Mouse (Mus musculus) forebrain, embryonic 12.5 days (tissue): ENCODE data around the gene Sfrp5. TPM values are rescaled to one million over a fixed set of nuclear protein-coding genes. Genes with fewer than 3 reads are reported as not detected.

Source experiments
- ATAC-seq: fragments of 200-750 bp; cut with Nextera tagmentation; 2 replicates; pipeline ENCODE4 v1.8.0; 2017; ENCODE audit warnings: moderate TSS enrichment; ENCODE audit not compliant: low FRiP score
- H3K27ac ChIP-seq: fragments of 300-500 bp; sonication (generic); 2 replicates; pipeline ENCODE4 v1.5.1; 2016; ENCODE audit warnings: mild to moderate bottlenecking
- H3K27me3 ChIP-seq: fragments of 300-500 bp; sonication (generic); 2 replicates; pipeline ENCODE4 v1.6.1; 2016; ENCODE audit warnings: mild to moderate bottlenecking
- H3K36me3 ChIP-seq: fragments of 300-500 bp; sonication (generic); replicated peaks from 2 replicates; pipeline ENCODE4 v1.6.1; 2016; ENCODE audit warnings: mild to moderate bottlenecking
- H3K4me1 ChIP-seq: fragments of 300-500 bp; sonication (generic); 2 replicates; pipeline ENCODE4 v1.6.1; 2016
- H3K4me2 ChIP-seq: fragments of 300-500 bp; sonication (generic); 2 replicates; pipeline ENCODE4 v1.6.1; 2016; ENCODE audit warnings: mild to moderate bottlenecking, moderate library complexity
- H3K4me3 ChIP-seq: fragments of 300-500 bp; sonication (generic); replicated peaks from 2 replicates; pipeline ENCODE4 v1.5.1; 2016; ENCODE audit warnings: mild to moderate bottlenecking
- H3K9ac ChIP-seq: fragments of 300-500 bp; sonication (generic); 2 replicates; pipeline ENCODE4 v1.6.1; 2016; ENCODE audit warnings: mild to moderate bottlenecking
- H3K9me3 ChIP-seq: fragments of 300-500 bp; sonication (generic); 2 replicates; pipeline ENCODE4 v1.6.1; 2016
- WGBS: fragments of 180-500 bp; shearing (Covaris S2); methylation state at CpG from one replicate; pipeline ENCODE4 v1.1.7; 2016; 5-methylcytosine and 5-hydroxymethylcytosine counted together
- polyA plus RNA-seq: library from polyadenylated mRNA; unstranded; fragments of >200 nt; fragmentation: Nextera tagmentation; extraction: Ambion mirVana; gene quantifications from 2 replicates; pipeline ENCODE4 v1.2.1, GENCODE M21; 2016

Sfrp5 gene
- polyA plus RNA-seq, 1 experiment from 2014 or later, result 0.13 TPM

DNA sequence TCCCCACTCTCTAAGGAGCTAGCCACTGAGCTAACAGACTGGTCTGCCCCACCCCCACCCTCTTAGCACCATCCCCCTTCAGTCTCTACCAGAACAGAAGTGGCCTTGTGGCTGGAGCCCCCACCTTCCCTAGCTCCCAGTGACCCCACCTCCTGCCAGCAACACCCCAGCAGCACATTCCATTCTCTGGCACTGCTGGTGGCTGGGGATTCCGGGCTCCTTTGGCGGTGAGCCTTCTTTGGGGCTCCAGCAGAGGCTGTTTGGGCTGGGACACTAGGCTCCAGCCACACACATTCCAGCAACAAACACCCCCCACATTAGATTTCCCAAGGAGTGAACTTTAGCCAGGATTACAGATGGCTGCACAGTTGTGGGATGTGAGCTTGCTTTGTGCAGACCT lies 8.7 kb downstream of the Sfrp5 start:
- H3K4me2 ChIP-seq, result no peak overlapping the region
- no peaks in the 10 kb centered on the region for H3K4me1 ChIP-seq
- WGBS, result 30% methylated on average over 2 of the region's 2 CpGs
- peaks cover 32% of the 10 kb centered on the region for H3K36me3 ChIP-seq
- no peak overlapping the region for H3K27ac ChIP-seq
- H3K27me3 ChIP-seq, result peaks cover 4% of the 10 kb centered on the region
- H3K9me3 ChIP-seq, result no peaks in the 10 kb centered on the region
- H3K4me3 ChIP-seq, result no peak overlapping the region
- no peak overlapping the region for H3K9ac ChIP-seq
- ATAC-seq, result no peak

DNA sequence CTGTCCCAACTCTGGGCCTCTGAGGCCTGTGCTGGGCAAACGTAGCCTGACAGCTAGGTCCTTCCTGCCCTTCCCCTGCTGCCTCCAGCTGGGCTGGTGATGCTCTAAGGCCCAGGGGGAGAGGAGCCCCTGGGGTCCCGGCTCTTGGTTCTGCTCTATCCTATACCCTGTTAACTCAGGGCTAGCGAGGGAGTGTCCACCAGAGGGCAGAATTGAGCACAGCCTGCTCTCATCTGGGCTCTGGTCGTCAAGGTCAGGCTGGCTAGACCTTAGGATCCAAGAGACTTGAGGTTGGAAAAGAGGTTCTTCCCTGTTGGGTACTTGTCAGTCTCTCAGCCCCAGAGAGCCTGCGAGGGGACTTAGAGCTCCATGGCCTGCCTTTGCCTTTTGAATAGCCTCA lies 11.6 kb downstream of the Sfrp5 start:
- Histone ChIP-seq H3K9ac (no peak overlapping the region), H3K4me3 (no peak overlapping the region), H3K36me3 (peaks cover 43% of the 10 kb centered on the region), H3K27ac (no peak overlapping the region), H3K4me1 (no peaks in the 10 kb centered on the region), H3K4me2 (no peak overlapping the region), H3K9me3 (no peaks in the 10 kb centered on the region), H3K27me3 (no peaks in the 10 kb centered on the region)
- 23% methylated on average over 5 of the region's 5 CpGs for WGBS
- peak; percentile 58; the same call in 1 of the 2 replicates for ATAC-seq

DNA sequence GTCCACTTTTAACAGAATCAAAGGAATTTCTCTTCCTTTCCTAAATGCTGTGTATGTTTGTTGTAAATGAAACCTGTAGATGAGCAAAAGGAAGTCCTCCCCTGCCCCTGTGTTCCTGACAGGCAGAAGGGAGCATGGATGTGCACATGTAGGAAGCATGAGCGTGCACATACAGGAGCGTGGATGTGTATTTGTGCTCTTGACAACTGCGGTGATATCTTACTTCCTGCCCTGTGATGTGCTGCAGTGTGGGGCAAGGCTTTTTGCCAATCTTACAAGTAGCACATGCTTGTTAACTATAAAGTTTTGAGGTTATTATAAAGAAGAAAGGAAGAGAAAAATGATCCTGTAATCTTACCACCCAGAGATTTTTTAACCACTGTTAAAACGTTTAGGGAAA lies 12.3 kb downstream of the Sfrp5 start:
- Histone ChIP-seq H3K9me3 (no peaks in the 10 kb centered on the region), H3K27ac (no peak overlapping the region), H3K4me2 (no peak overlapping the region), H3K9ac (no peak overlapping the region), H3K36me3 (peaks cover 51% of the 10 kb centered on the region), H3K4me3 (no peak overlapping the region), H3K27me3 (no peaks in the 10 kb centered on the region), H3K4me1 (no peaks in the 10 kb centered on the region)
- no peak for ATAC-seq
- 88% methylated on average over 4 of the region's 4 CpGs for WGBS

DNA sequence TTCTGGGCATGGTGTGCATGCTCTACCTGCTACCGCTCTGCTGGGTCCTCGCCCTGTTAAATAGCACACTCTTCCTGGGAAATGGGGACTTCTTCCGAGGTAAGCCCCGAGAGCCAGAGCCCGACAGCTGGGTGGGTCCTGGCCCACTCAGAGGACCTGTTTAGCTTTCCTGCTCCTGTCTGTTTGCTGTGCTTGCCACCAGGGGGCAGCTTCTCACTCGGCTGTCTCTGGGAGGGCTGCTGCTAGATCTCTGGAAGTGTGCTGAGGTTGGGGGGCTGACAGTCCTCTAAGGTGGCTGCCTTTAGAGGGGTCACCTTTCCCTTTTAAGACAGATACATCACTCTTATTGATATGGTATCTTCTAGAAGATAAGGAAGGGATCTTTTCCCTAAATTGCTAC lies 19.4 kb downstream of the Sfrp5 start:
- Histone ChIP-seq H3K9me3 (no peaks in the 10 kb centered on the region), H3K36me3 (peaks cover 61% of the 10 kb centered on the region), H3K27me3 (no peaks in the 10 kb centered on the region), H3K4me2 (no peak overlapping the region), H3K4me1 (no peaks in the 10 kb centered on the region), H3K4me3 (no peak overlapping the region), H3K27ac (no peak overlapping the region), H3K9ac (no peak overlapping the region)
- WGBS, result 66% methylated on average over 6 of the region's 6 CpGs
- no peak for ATAC-seq

DNA sequence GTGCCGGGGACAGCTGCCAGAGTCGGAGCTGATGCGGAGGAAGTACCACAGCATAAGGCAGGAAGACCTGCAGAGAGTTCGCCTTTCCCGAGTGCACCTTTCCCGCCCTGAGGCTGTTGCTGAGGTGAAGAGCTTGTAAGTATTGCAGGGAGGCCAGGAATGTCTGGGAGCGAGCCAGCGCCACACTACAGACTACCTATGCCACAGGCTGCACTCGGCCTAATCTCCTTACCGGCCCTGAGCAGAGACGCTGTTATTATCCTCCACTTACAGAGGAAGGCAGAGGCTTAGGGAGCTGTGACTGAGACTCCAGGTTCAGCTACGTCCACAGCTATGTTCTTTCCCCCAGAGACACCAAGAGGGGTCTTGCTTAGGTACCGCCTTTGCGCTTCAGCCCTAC lies 22.7 kb downstream of the Sfrp5 start:
- Histone ChIP-seq H3K4me3 (no peak overlapping the region), H3K27me3 (no peaks in the 10 kb centered on the region), H3K36me3 (peaks cover 44% of the 10 kb centered on the region), H3K9ac (no peak overlapping the region), H3K4me1 (no peaks in the 10 kb centered on the region), H3K27ac (no peak overlapping the region), H3K4me2 (no peak overlapping the region), H3K9me3 (no peaks in the 10 kb centered on the region)
- WGBS, result 92% methylated on average over 14 of the region's 14 CpGs
- no peak for ATAC-seq

DNA sequence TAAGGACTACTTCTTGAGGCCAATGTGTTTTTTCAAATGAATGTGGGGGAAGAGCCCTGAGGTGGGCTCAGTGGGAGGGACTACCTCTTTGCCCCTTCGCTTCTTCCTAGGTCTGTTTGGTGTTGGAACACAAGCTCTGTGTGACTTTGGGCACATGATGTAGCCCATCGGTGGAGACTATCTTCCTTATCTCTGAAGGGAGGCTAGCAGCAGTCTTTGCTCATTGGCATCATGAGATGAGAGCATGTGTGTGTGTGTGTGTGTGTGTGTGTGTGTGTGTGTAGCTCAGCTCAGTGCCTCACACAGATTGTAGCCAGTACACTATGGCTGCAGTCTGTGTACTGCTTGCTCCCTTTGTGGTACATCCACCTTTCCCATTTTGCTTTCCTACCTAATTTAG lies 24.6 kb downstream of the Sfrp5 start:
- WGBS, result 83% methylated on average over 2 of the region's 2 CpGs
- Histone ChIP-seq H3K9me3 (no peaks in the 10 kb centered on the region), H3K9ac (no peak overlapping the region), H3K4me1 (no peaks in the 10 kb centered on the region), H3K27ac (no peak overlapping the region), H3K36me3 (peaks cover 25% of the 10 kb centered on the region), H3K4me2 (no peak overlapping the region), H3K27me3 (no peaks in the 10 kb centered on the region), H3K4me3 (no peak overlapping the region)
- no peak for ATAC-seq

DNA sequence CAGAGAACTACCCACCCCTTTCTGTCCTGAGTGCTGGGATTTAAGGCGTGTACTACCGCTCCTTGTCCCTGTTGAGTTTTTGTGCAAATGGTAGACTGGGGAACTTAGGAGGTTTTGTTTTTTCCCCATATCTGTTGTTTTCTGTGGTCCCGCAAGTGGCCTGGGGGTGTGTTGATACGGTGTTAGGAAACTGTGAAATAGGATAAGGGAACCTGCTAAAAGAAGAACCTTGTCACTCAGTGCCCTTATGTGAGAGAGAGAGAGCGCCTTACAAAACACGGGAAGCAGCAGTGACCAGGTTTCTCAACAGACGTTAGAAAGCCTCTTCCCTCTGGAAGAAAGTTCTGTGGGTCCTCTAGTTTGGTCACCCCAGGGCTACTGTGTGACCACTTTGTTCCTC lies 25.2 kb downstream of the Sfrp5 start:
- Histone ChIP-seq H3K4me1 (peaks cover 2% of the 10 kb centered on the region; the same call in 1 of the 2 replicates), H3K36me3 (peaks cover 25% of the 10 kb centered on the region), H3K9me3 (no peaks in the 10 kb centered on the region), H3K27ac (no peak overlapping the region), H3K4me2 (no peak overlapping the region), H3K27me3 (no peaks in the 10 kb centered on the region), H3K9ac (no peak overlapping the region), H3K4me3 (no peak overlapping the region)
- ATAC-seq, result no peak
- WGBS, result 85% methylated on average over 7 of the region's 7 CpGs

DNA sequence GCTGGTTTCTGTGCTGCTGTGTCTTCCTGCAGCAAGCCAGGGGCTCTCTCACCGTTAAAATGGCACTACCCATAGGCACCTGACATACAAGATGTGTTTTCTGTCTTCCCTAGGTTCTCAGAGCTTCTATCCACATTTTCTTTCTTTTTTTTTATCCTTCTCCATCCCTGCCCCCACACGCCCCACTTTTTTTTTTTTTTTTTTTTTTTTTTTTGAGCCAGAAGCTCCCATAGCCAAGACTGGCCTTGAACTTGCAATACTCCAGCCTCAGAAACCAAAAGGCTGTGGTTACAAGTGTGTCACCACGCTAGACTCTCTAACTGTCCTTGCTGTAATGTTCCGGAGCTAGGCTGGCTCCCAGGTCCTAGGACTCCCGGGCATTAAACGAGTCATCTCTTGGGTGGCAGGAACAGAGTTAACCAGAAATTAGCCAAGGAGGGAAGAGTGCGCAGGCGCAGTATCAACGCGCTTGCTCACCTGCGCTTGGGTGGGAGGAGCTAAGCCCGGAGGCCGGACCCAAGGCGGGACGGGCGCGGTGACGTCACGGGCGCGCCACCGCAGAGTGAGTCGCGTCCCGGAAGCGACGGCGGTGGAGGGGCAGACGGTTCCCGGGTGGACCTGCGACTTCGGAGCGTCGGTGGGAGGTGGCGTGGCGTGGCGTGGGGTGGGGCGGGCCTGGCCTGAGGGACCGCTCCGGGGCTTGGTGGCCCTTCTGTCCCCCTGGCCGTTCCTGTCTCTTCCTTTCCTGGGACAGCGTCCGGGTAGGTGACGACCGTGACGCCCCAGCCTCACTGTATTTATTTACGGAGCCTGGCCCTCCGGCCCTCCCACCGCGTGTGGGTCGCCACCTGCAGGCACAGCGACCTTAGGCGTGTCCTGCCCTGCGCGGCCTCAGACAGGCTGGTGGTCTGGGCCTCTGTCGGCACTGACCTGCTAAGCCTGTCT lies 31.8 kb downstream of the Sfrp5 start:
- peaks cover 13% of the 10 kb centered on the region for H3K4me1 ChIP-seq
- H3K27ac ChIP-seq, result peak overlapping the region; percentile 56
- H3K27me3 ChIP-seq, result peaks cover 27% of the 10 kb centered on the region
- peak overlapping the region; percentile 93 for H3K4me3 ChIP-seq
- no peaks in the 10 kb centered on the region for H3K36me3 ChIP-seq
- peak overlapping the region; percentile 89 for H3K4me2 ChIP-seq
- peak overlapping the region; percentile 84 for H3K9ac ChIP-seq
- 2% methylated on average over 54 of the region's 56 CpGs for WGBS
- H3K9me3 ChIP-seq, result no peaks in the 10 kb centered on the region
- ATAC-seq, result peak; percentile 94

DNA sequence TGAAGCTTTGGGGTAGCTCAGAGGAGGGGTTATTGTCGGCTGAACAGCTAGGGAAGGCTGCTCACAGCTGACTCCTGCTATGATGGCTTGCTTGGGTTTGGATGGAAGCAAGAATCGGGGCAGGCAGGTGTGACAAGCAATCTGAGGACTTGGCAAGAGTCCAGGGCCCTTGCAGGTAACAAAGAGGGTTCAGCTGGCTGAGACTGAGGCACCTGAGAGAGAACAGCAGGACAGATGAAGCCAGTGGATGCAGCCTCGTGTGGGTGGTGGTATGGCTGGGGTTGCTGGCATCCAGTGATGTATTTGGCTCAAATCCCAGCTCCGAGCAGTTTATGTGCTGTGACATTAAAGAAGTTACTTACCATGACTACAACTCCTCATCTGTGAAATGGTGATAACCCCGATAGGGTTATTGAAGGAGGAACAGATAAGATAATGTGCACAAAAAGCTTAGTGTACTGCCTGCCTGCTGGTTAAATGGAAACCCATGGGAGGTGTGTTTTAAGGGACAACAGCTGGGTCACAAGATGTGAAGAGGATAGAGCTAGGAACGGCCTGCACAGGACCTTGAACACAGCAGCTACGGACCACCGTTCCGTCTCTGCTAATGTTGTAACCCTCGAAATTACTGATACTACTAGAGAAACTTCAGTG lies 32.6 kb downstream of the Sfrp5 start:
- no peaks in the 10 kb centered on the region for H3K36me3 ChIP-seq
- no peak overlapping the region for H3K4me3 ChIP-seq
- H3K9ac ChIP-seq, result no peak overlapping the region
- peak overlapping the region; percentile 89; the same call in 1 of the 2 replicates for H3K4me2 ChIP-seq
- WGBS, result 80% methylated on average over 10 of the region's 10 CpGs
- peaks cover 29% of the 10 kb centered on the region for H3K27me3 ChIP-seq
- no peaks in the 10 kb centered on the region for H3K9me3 ChIP-seq
- peaks cover 13% of the 10 kb centered on the region for H3K4me1 ChIP-seq
- no peak for ATAC-seq
- H3K27ac ChIP-seq, result no peak overlapping the region

DNA sequence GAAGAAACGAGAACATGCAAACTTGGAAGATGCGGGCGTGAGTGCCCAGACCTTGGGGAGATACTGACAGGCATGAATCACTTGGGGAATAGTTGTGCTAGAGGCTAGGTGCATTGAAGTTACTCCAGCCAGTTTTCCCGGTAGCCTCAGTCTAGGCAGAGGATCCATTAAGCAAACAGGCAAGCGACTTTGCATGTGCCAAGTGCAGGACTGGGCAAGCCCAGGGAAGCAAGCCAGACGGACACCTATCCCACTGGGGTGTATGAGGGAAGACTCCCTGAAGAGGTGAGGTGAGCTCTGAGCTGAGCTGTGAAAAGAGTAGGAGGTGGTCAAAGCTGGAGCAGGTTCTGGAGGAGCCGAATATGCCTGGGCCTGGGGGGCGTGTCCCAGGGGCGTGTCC lies 34.6 kb downstream of the Sfrp5 start:
- no peak for ATAC-seq
- 68% methylated on average over 9 of the region's 9 CpGs for WGBS
- Histone ChIP-seq H3K4me2 (no peak overlapping the region), H3K36me3 (no peaks in the 10 kb centered on the region), H3K4me3 (no peak overlapping the region), H3K27ac (no peak overlapping the region), H3K27me3 (peaks cover 29% of the 10 kb centered on the region), H3K9ac (no peak overlapping the region), H3K4me1 (peaks cover 13% of the 10 kb centered on the region), H3K9me3 (no peaks in the 10 kb centered on the region)

DNA sequence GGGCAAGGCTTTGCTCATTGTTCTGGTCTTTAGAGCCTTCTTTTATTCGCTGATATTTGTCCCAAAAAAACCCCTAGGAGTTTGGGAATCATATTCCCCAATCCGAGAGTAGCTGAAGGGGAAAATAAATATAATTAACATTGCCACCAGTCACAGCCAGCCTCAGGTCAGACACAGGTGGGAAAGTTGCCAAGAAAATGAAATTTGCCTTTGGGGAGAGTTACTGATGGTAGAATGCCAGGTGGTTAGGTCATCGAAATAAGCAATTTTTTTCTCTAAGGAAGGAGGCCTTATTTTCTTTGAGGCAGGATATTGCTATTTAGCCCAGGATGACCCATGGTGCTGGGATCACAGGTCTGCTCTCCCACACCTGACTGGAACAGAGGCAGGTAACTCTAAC lies 35.3 kb downstream of the Sfrp5 start:
- WGBS, result 54% methylated on average over 3 of the region's 3 CpGs

DNA sequence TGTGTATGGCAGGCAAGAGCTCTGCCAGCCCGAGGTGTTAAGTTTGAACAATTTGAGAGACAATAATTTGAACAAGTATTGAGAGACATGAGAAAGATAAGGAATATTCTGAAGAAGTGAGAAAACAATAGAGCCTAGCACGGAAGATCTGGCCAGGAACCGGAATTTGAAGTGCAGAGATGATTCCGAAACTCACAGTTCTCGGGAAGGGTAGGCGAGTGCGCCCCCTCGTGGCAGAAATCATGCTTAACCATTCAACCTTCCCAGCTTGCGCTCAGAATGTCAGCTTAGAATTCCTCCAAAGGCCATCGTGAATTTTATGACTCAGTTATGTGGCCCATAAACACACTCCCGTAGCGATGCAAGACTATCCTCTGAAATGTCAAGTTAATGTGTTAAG lies 35.9 kb downstream of the Sfrp5 start:
- Histone ChIP-seq H3K4me2 (peak overlapping the region; percentile 38), H3K9ac (peak overlapping the region; percentile 36; the same call in 1 of the 2 replicates), H3K4me3 (no peak overlapping the region), H3K9me3 (no peaks in the 10 kb centered on the region), H3K27ac (no peak overlapping the region), H3K27me3 (peaks cover 29% of the 10 kb centered on the region), H3K36me3 (no peaks in the 10 kb centered on the region), H3K4me1 (peaks cover 4% of the 10 kb centered on the region)
- no peak for ATAC-seq
- 4% methylated on average over 12 of the region's 12 CpGs for WGBS

More for the DNA sequence above, 35.3 kb downstream of the Sfrp5 start:
- Histone ChIP-seq H3K27me3 (peaks cover 29% of the 10 kb centered on the region), H3K36me3 (no peaks in the 10 kb centered on the region), H3K9ac (no peak overlapping the region), H3K4me2 (no peak overlapping the region), H3K4me1 (peaks cover 10% of the 10 kb centered on the region), H3K9me3 (no peaks in the 10 kb centered on the region), H3K27ac (no peak overlapping the region), H3K4me3 (no peak overlapping the region)
- ATAC-seq, result no peak
